Mouse (Mus musculus) megakaryocyte, embryonic 14.5 days (primary cell): ENCODE measurements around the gene Sh3d19.

ENCODE experiments used
- FLI1 ChIP-seq: IDR thresholded peaks from 2 replicates; pipeline ENCODE4 v1.6.1; 2012; ENCODE audit warnings: low read length, inconsistent platforms, mixed read lengths
- GATA1 ChIP-seq: IDR thresholded peaks from 3 replicates; pipeline ENCODE4 v1.6.1; 2012; ENCODE audit warnings: mixed read lengths, low read length, inconsistent platforms, borderline replicate concordance

GRCm38 (mm10) chr3:85955704-85956103 lies 15.2 kb upstream of the Sh3d19 start:
- TF ChIP-seq GATA1 (no peak), FLI1 (no peak)
